Mouse (Mus musculus) lung, adult 2 months (tissue): ENCODE results near the gene Myof.

Experiments used
- CTCF ChIP-seq: fragments of 200-500 bp; IDR thresholded peaks from 2 replicates; pipeline ENCODE4 v1.5.1; 2011; ENCODE audit warnings: mild to moderate bottlenecking, low read length, control low read depth; ENCODE audit not compliant: insufficient read depth
- POLR2A ChIP-seq: fragments of 200-500 bp; IDR thresholded peaks from 2 replicates; pipeline ENCODE4 v1.6.1; 2011; ENCODE audit warnings: low read depth, mild to moderate bottlenecking, control low read depth, low read length, borderline replicate concordance; ENCODE audit errors: extremely low read depth

DNA sequence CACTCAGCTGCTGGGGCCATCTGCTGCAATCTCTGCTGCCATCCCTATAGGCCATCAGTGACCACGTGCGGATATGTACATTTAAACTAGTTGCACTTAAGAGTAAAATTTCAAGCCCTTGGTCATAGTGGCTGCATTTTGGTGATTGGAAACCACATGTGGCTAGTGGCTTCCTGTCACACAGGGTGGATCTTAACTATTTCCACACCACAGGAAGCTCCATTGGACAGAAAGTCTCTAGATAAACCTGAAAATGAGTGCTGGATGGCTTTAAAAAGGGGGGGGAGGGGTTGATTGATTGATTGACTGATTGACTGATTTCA is 9.7 kb downstream of the Myof start:
- TF ChIP-seq CTCF: no peak
- TF ChIP-seq POLR2A: no peak
